Mouse (Mus musculus) fat pad, adult 2 months (tissue): ENCODE measurements around the gene Gm45618.

ENCODE experiments used
- DNase-seq: peaks from one replicate; pipeline ENCODE4 v3.0.0-alpha.2; 2011; ENCODE audit warnings: low read depth, low spot score; ENCODE audit errors: extremely low read depth

Gene Gm45618

DNA sequence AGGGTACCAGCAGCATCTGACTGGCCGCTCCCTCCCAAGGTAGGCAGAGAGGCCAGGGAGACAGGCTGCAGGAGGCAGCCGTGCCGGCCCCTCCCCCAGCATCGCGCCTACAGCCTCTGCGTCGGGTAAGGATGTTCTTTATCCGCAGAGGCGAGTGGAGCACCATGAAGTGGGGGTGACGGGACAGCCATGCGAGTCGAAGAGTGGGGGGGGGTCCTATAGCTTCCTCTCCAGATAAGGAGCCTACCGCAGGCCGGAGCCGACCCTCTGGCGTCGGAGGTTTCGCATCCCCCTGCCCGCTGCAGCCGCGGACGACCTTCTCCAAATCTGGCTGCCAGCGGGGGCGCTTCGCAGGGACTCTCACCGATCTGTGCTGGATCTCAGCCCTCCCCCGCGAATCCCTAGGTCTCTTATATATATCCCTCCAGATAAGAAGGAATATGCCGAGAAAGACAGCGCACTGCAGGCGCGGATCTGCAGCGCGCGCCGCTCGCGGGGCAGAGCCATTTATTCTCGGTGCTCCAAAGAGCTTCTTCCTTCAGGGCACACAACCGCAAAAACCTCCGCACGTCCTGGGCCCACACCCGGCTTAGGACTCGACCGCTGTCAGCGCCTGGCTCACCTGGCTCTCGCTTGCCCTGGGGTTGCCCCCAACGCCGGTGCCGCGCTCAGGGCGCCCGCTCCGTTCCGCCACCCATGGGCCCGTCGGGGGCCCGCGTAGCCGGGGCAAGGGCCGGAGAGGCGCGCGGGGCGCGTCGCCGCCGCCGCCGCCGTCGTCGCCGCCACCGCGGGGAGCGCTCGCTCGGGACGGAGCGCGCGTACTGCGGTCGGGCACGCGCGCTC, 26.0 kb downstream of the Gm45618 start:
- no peak for DNase-seq

DNA sequence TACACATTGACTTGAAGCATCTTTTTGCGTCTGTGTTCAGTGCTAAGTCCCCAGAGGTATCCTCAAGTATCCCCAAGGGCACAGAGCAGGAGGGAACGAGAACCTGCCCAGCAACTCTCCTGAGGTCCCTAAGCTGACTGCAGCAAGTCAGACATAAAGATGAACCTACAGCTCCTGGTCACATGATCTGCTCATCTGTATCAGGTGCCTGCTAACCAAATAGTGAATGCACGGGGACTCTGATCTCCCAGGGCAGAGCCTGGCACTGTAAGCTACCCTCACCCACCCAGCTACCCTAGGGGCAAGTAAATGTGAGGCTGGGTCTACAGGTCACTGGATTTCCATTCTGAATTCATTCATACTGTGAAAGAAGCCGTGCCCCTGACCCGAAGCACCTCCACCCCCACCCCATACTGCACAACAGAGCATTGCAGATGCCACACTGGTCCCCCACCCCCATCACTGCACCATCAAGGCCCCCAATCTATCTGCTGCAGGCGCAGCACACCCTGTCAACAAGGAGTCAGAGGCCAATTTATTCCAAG, 26.8 kb downstream of the Gm45618 start:
- DNase-seq: no peak

DNA sequence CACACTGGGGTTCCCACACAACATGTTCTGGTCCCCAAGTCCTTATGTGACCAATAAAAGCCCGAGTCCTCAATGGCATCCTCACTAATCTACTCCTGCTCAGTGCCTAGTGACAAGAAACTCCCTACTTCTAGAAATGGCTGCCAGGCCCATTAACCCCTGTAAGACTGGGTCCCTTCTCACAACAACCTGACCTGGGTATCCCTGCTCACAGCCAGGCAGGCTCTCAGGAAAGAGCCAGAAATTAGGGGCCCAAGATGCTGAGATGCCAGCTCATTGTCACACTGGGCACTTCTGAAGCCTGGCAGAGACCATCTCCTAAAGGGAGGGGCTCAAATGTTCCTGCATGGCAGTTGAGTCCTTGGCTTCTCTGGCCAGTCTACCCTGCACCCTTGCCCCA, 27.5 kb downstream of the Gm45618 start:
- no peak for DNase-seq

DNA sequence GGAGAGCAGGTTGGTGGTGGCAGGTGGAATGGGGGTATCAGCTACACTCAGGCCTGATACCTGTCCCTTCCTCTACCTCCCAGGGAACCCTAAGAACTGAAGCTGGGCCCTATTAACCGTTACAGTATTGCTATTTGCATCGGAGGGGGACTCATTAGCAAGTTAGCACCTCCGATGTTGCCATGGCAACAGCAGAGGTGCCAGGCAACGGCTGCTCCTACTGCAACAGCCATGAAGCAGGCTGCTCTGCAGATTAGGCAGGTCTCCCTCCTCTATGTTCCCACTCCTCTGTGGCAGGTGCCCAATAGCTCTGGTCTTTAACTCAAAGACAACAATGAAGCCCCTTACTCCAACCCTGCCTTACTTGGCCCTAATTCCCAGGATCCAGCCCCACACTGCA, 28.7 kb downstream of the Gm45618 start:
- DNase-seq: no peak

DNA sequence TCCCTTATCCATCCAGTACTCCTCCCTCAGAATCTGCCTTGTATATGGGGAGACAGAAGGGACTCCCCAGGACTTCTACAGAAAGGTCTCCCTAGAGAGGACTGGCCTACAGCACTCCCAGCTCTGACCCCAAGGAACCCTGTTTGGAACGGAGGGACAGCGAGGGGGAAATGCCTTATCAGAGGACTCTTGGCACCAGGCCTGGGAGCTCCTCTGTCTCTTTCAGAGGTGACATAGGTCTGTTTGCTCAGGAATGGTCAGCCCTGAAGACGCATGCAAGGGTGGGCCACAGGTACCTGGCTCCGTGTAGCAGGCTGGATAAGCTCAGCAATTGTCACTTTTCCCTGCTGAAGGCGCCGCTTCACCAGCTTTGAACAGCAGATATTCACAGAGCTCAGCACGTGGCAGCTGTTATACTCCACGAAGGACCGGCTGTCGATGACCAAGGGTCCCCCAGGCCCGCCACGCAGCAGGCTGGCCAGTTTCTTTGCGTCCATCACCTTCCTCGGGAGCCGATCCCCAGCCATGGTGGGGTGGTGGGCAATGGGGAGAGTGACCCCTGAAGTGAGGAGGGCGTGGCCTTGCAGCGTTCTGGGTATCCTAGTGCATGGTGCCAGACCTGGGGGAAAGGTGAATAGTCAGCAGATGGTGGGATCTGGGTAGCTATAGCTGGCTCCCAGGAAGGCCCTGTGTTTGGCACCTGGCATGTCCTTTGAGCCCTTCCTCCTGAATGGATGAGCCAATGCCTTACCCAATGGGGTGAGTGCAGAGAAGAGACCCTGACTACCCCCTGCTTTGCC, 30.7 kb downstream of the Gm45618 start:
- DNase-seq: no peak

DNA sequence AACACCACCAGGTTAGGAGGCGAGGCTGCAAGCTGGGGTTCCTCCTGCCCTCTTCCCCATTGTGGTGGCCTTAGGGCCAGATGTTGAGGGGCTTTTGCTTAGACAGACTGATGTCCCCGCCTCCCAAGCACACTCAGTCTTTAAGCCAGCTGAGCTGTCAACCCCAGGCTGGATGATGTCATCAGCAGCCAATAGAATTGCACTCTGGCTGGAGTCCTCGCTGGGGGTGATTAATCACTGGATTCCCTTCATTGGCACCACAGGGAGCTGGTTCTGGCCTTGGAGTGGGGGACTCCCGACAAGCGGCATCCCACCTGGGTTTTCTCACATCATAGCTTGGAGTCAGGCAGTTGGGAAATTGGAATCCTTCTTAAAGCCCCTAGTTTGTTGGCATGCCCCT, 31.6 kb downstream of the Gm45618 start:
- no peak for DNase-seq

DNA sequence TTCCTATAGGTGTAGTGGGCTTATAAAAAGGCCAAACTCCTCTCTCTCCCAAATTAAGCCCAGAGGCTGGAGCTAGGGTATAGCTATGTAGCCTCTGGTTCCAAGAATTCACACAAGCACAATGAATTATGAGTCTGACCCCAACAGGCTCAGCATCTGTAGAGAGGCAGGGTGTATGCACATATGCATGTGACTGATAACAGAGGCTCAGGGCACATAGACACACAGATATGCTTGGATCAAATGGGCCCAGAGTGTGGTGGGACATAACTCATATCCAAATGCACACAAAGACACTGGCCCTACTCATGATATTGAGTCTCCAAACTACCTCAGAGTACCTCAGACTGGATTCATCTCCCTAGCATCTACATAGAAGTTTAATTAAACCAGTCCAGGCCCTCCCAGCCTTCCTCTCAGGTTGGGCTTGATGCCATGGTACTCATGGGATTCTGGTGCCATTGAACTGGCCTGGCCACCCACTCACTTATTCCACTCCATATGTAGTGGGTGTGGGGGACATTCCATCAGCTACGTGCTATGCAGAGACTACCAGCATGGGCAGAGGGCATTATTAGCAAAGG, 33.4 kb downstream of the Gm45618 start:
- DNase-seq: no peak

DNA sequence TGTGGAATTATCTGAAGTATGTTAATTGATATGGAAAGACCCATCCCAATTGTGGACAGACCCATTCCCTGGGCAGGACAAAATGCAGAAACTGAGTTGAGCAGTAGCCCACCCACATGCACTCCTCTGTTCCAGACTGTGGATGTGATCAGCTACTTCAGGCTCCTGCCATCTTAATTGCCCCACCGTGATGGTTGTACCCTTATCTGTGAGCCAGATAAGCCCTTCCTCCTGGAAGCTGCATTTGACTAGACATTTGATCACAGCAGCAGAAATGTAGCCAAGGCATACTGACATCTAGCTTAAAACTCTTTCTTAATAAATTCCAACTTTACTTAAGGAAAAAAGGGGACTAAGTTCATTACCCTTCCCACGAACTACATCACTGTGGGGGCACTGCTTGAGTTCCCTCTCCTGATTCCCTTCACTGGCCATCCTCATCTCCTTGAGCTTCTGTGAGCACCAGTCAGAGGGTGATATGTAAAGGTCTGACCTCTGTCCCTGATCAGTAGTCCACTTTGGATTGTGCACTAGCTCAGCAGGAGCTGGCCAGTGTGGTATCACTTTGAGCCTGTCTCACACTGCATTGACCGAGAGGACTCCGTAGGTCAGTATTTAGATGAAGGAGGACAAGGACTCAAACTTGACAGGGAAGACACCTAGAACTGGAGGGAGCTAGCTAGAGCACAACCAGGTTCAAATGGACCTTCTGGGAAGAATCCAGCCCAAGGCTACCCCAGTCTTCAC, 34.2 kb downstream of the Gm45618 start:
- no peak for DNase-seq

DNA sequence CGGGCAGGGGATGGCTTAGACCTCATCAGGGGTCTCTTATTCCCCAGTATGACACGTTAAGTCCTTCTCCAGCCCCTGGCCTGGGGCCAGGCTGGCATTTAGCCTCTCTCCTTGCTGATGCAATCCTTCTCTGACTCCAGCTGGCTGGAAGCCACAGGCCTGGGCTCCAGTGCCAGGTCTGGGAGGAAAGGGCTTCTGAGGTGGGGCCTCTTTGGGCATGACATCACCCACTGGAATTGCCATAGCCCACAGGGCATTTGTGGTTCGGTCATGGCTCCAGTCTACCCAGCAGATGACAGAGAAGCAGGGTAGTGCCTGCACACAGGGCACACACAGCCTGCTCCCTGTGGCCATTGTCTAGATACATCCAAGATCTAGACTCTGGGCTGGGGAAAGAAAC, 35.7 kb downstream of the Gm45618 start:
- DNase-seq: no peak

DNA sequence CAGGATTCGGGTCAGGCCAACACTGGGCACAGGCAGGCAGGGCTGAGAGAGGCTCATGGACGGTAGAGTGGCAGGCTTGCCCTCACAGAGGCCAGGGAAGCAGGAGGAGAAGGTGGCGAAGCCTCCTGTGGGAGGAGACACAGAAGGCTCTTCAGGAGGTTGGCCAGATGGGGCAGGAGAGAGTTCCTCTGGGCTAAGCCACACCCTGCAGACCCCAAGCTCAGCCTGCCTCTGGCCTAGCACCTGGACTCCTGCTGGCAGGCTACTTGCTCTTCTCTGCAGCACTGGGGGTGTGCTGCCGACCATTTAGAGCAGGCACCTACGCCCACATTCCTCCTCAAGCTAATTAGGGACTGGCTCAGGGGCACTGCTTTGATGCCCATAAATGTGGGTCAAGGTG, 36.1 kb downstream of the Gm45618 start:
- DNase-seq: no peak

DNA sequence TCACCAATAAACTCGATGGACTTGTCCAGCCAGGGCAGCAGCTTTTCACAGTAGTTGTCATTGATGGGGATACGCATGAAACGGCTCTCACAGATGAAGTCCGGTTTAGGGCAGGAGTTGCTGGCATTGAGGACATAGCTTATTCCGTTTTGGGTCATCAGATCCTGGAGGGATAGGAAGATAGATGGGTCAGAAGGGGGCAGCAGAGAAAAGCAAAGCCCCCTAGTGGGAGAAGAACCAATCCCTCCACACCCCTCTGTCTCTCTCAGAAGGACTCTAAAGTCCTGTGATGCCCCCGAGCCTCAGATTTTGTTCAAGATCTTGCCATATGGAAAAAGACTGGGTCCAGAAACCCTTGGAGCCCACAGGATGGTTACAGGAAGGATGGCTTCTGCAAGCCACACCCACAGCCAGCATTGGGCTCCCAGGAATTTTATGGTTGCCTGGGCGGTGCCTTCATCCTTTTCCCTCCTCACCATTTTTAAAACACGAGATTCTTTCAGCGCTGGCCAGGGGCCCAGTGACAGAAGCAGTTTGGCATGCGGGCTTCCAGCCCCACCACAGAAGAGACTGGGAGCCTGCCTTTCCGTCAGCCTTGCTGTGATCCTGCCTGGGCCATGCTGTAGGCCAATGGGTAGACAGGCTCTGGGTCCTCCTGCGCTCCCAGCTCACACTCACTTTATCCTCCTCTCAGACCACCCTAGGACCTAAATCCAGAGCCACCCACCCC, 36.8 kb downstream of the Gm45618 start:
- DNase-seq: no peak

DNA sequence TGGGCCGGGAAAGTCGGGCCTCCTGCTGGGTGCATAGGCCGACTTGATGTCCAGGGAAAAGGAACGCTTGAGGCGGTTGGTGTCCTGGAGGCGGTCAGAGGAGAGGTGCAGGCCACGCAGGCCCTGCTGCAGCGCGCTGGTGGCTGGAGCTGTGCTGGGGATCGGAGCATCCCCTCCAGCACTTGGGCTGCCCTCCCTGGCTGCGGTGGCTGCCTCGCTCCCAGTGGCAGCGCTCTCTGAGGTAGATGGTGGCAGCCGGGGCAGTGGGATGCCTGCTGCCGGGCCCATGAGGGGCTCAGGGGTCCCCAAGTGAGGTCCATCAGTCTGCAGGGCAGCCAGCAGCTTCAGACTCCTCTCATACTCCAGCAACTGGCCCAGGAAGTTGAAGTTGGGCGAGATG, 37.9 kb downstream of the Gm45618 start:
- DNase-seq: no peak

DNA sequence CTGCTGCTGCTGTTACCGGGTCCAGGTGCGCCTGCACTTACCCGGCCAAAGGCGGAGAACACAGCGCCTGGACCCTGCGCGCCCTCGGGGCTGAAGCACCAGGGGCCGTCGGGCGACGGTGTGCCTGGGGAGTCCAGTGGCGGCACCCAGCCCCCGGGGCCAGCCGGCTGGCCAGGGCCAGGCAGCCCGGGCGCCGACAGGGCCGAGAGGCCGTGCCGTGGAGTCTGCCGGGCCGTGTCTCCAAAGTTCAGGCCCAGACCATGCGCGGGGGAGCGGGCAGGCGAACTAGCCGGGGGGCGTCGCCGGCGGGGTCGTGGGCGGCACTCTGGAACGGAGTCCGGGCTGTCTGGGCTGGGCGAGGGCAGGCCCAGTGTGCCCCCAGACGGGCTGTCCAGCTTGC, 38.4 kb downstream of the Gm45618 start:
- no peak for DNase-seq

DNA sequence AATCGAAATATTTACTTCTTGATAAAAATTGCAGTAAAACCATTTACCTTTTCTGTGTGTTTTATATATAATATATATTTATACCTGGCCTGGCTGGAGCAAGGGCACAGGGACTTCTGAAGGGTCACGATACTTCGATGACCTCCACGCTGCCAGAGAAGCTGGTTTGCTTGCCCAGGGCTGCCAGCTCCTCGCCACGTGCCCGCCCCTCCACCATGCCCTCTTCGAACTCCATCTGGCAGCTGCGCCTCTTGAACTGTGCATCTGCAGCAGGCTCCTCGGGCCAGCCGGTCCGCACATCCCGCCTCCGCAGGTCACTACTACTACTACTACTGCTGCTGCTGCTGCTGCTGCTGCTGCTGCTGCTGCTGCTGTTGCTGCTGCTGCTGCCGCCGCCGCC, 38.8 kb downstream of the Gm45618 start:
- DNase-seq: no peak

DNA sequence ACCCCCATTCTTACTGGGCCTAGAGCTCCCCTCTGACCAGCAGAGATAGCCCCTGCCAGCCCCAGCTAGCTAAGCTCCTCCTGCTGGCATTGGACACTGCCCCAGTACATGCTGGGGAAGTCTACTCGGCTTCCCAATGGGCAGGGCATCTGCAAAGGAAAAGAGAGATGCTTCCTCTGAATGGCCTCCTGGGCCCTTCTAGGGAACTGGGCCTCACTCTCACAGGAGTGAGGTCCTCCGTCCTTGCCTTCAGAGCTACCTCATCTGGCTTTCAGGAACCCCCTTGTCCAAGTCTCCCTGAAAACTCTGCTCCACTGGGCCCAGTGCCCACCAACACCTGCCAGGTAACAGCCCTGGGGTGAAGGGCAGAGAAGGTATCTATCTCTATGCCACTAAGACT, 39.7 kb downstream of the Gm45618 start:
- no peak for DNase-seq

DNA sequence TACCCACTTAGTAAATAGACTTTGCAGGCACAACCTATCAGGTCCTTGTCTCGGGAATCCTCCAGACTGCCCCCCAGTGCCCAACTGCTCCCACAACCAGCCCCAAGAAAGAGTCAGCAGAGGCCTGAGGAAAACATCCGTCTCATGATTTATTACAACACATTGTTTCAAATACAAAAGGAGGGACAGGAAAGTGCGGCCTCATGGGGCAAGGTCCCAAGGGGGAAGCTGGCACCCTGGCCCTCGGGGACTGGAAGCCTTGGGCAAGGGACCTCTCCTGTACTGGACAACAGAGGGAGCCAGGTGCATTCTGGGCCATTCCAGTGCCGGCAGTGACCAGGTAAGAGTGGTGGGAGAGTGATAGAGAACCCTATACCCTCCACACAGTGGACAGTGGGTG, 41.2 kb downstream of the Gm45618 start:
- no peak for DNase-seq

DNA sequence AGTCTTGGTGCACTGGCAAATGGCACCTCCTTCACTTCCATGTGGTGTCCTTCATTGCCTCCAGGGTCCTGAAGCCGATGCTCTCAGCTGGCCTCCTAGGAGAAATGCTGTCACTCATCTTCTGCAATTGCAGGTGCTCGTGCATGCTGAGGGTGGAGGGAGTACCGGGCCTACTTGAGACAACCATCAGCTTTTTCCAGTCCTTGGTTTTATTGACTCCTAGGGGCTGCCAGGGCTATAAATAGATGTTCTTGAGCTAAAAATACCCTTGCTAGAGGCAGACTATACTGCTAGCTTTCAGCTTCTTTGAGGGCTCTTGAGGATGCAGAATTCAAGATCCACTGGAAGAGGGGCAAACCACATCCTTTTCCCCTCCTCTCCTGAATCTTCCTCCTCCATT, 43.4 kb downstream of the Gm45618 start:
- no peak for DNase-seq

DNA sequence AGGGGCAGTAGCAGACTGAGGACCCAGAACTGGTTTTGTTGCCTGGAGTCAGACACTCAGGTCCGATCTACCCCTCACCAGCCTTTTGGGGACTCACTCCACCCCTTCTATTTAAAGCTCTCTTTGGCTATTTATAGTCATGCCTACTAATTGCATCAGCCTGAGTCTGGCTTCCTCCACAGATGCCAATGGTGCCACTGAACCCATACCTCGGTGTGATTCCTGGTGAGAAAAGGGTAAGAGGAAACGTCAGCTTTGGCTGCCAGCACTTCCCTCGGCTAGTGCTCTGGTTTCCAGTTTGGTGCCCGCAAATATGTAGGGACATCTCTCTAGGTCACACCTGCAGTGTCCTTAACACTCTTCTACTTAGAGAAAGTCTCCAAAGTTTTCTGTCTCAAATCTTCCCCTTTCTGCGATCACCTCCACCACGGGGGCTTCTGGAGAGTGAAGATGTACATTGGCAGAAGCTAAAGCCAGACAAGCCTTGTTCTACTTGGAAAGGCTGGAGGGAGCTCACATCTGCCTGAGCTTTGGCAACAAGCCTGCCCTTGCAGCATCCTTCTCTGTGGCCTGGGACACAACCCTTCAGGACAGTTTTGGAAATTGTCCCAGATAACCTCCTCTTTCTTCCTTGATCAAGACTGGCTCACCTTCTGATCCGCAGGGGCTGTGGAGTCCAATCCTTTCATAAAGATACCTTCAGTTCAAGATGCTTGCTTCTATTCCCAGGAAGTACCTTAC, 46.2 kb downstream of the Gm45618 start:
- DNase-seq: no peak

DNA sequence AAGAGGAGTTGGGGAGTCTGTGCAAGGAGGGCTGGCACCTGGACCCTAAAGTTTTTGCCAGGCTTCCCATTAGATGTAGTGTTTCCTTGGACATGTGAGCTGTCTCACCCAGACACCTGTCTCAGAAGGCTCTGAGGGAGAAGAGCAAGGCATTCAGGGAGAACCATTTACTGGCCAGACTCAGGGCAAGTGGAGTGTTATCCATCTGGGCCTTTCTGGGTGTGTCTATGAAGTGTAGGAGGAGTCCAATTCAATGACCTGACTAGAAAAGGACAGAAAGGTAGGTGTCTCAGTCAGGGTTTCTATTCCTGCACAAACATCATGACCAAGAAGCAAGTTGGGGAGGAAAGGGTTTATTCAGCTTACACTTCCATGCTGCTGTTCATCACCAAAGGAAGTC, 48.8 kb downstream of the Gm45618 start:
- DNase-seq: no peak

DNA sequence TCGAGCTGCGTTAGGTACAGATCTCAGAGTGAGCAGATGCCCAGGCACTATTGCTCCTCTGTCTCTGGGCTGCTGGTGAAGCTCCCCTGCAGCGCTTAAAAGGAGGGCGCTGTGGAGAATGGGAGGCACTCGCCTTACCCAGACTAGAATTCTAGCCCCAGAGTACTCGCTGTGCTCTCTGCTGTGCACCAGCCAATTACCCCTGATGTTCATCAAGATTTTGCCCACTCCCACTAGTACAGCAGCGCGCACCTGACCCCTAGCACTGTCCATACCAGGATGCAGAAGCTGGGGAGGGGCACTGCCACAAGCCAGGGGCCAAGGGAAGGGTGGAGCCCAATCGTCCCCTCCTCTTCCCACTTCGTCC, 49.3 kb downstream of the Gm45618 start:
- no peak for DNase-seq
